Mouse (Mus musculus) neutrophil, adult 65 days (primary cell): ENCODE measurements around the gene Tmem167b. TPM values are rescaled to one million over a fixed set of nuclear protein-coding genes. Genes with fewer than 3 reads are reported as not detected.

Experiments used
- total RNA-seq: library from RNA; stranded (reverse); gene quantifications from 2 replicates; pipeline ENCODE4 v1.2.4, GENCODE M21; 2023

Tmem167b gene
- total RNA-seq = 39.6 and 41.8 TPM in 2 replicates

GRCm38 (mm10) chr3:108562133-108562730 lies at the start of gene Tmem167b:
Tmem167b (minus strand) TSS chr3:108562466.

DNA sequence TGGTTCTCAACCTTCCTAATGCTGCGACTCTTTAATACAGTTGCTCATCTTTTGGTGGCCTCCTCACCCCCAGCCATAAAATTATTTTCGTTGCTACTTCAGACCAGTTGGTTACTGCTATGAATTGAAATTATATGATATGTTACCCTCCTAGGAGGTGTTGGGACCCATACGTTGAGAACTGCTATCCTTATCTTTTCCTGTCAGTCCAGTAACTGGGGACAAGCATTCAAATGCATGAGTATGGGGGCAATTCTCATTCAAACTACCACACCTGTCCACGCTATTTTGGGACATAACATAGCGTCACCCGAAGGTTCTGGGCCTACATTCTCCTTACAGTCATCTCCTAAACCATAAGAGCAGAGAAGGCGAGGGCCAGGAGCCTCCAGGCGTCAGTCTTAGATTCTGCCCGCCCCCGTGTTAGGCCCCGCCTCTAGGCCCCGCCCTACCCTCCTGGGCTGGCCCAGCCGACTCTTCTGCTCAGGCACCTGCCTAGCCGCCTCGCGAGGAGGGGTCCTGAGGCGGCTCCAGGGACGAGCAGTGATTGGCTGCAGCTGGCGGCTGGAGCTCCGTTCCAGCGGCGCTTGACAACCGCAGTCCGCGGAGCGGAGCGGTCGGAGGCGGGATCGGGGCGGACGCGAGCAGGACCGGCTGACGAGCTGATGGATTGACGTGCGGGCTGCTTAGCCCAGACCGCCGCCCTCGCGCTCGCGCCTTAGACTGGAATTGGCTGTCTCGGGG lies 28.7 kb upstream of the Tmem167b start, which contains the start of gene Wdr47:
Wdr47 (plus strand) TSS at position 494 of the 744 bp plus-strand sequence.

GRCm38 (mm10) chr3:108571443-108572294 lies 9.4 kb upstream of the Tmem167b start, which contains the start of gene Taf13:
Taf13 (plus strand) TSS chr3:108571698.

DNA sequence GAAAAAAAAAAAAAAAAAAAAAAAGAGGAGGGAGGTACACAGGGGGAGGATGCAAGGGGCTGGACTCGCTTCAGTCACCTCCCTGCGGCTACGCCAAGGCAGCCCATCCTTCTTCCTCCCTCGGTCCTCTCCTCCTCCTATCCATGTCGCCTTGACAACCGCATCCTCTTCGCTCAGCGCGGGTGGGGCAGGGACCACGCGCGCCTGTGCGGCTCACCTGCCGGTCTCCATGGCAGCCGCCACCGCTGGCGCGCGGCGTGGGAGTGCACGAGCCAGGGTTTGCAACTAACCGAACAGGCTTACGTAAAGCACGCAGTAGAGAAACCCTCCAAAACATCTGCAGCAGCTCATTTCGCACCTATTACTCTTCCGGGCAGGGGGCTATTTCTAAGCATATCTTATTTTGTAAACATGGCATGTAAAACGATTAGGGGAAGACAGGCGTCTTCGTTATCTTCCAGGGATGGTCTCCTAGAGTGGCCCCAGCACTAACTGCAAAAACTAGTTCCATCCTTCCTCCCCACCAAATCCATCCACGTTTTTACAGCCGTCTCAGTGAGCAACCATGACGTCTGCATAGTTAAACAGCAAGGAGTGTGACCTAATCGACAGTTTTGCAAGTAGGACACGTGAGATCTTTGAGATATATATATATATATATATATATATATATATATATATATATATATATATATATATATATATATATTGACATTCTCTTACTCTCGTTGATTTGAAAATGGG lies 25.6 kb downstream of the Tmem167b start, which contains the start of gene 5330417C22Rik:
5330417C22Rik (minus strand) TSS at position 20 of the 744 bp plus-strand sequence.

GRCm38 (mm10) chr3:108533951-108534350 lies 28.3 kb downstream of the Tmem167b start, which contains the start of gene 1700013F07Rik:
1700013F07Rik (plus strand) TSS chr3:108534150.

Other genes with a start within 250 kb of the Tmem167b start
- gene Mybphl, start 197.6 kb downstream of the Tmem167b start, total RNA-seq = 0.32 TPM in 1 of 2 replicates, not detected in the other
- gene Psrc1, start 178.6 kb downstream of the Tmem167b start, total RNA-seq = 6.2 TPM in 2 replicates
- 0.60 and 0.68 TPM in 2 replicates for gene Celsr2, start 146.9 kb downstream of the Tmem167b start, total RNA-seq
- 41.8 and 57.4 TPM in 2 replicates for gene Sars, start 117.3 kb downstream of the Tmem167b start, total RNA-seq
- not detected in 2 replicates for gene 1700013F07Rik, start 28.3 kb downstream of the Tmem167b start, total RNA-seq
- gene 5330417C22Rik, start 25.9 kb downstream of the Tmem167b start, total RNA-seq = not detected in 2 replicates
- 24.9 and 26.3 TPM in 2 replicates for gene Taf13, start 9.2 kb upstream of the Tmem167b start, total RNA-seq
- gene Wdr47, start 28.8 kb upstream of the Tmem167b start, total RNA-seq = 3.5 and 4.5 TPM in 2 replicates
- 16.0 and 26.1 TPM in 2 replicates for gene Clcc1, start 91.4 kb upstream of the Tmem167b start, total RNA-seq
- gene Gpsm2, start 159.8 kb upstream of the Tmem167b start, total RNA-seq = 10.1 and 12.5 TPM in 2 replicates
- gene Aknad1, start 177.2 kb upstream of the Tmem167b start, total RNA-seq = not detected in 2 replicates